Mouse (Mus musculus) liver, embryonic 14.5 days (tissue): ENCODE data around the gene Hexim2. TPM values are rescaled to one million over a fixed set of nuclear protein-coding genes. Genes with fewer than 3 reads are reported as not detected.

Experiments
- ATAC-seq: fragments of 200-750 bp; cut with Nextera tagmentation; 2 replicates; pipeline ENCODE4 v1.8.0; 2017; ENCODE audit warnings: moderate number of reproducible peaks, mild to moderate bottlenecking, moderate library complexity; ENCODE audit not compliant: insufficient read depth
- DNase-seq, 3 experiments: peaks; one replicate each; pipeline ENCODE4 v3.0.0-alpha.2; 2012 to 2013; ENCODE audit warnings: low read depth in 3 of 3, low spot score in 3 of 3
- H3K27ac ChIP-seq: fragments of 300-500 bp; sonication (generic); 2 replicates; pipeline ENCODE4 v1.5.1; 2014; ENCODE audit warnings: moderate library complexity, mild to moderate bottlenecking, control low read depth, inconsistent platforms
- H3K27me3 ChIP-seq: fragments of 300-500 bp; sonication (generic); 2 replicates; pipeline ENCODE4 v1.6.1; 2014; ENCODE audit warnings: mild to moderate bottlenecking, low read length, moderate library complexity; ENCODE audit not compliant: control insufficient read depth, insufficient read depth
- H3K36me3 ChIP-seq: fragments of 300-500 bp; sonication (generic); replicated peaks from 2 replicates; pipeline ENCODE4 v1.6.1; 2014; ENCODE audit warnings: low read depth; ENCODE audit not compliant: control insufficient read depth, insufficient read depth
- H3K4me1 ChIP-seq, 2 experiments: fragments of 200-500 bp in 1 of 2; fragments of 300-500 bp in 1 of 2; sonication (generic) in 1 of 2; replicated peaks; 2 replicates each; pipeline ENCODE4 v1.6.1; 2012 to 2014; ENCODE audit warnings: antibody characterized with exemption in 1 of 2, inconsistent platforms in 1 of 2, low read length in 1 of 2; ENCODE audit not compliant: control insufficient read depth in 2 of 2, insufficient read depth in 2 of 2
- H3K4me2 ChIP-seq: fragments of 300-500 bp; sonication (generic); 2 replicates; pipeline ENCODE4 v1.6.1; 2014; ENCODE audit warnings: low read depth, mild to moderate bottlenecking, control low read depth, moderate library complexity
- H3K4me3 ChIP-seq, 2 experiments: fragments of 200-500 bp in 1 of 2; fragments of 300-500 bp in 1 of 2; sonication (generic) in 1 of 2; 2 replicates each; pipeline ENCODE4 v1.5.1; 2012 to 2014; ENCODE audit warnings: low read depth in 2 of 2, low read length in 2 of 2, mild to moderate bottlenecking in 2 of 2, control low read depth in 1 of 2, inconsistent platforms in 1 of 2, moderate library complexity in 1 of 2; ENCODE audit not compliant: insufficient read depth in 1 of 2
- H3K9ac ChIP-seq: fragments of 300-500 bp; sonication (generic); replicated peaks from 2 replicates; pipeline ENCODE4 v1.6.1; 2014; ENCODE audit warnings: mild to moderate bottlenecking, control low read depth, moderate library complexity
- H3K9me3 ChIP-seq: fragments of 300-500 bp; sonication (generic); 2 replicates; pipeline ENCODE4 v1.6.1; 2016; ENCODE audit warnings: low read length, mixed read lengths; ENCODE audit not compliant: control insufficient read depth
- CTCF ChIP-seq: IDR thresholded peaks from 2 replicates; pipeline ENCODE4 v1.5.1; 2016; ENCODE audit warnings: antibody characterized with exemption, low read depth, control low read depth
- EP300 ChIP-seq: IDR thresholded peaks from 2 replicates; pipeline ENCODE4 v1.6.1; 2016; ENCODE audit warnings: antibody characterized with exemption, low read depth
- WGBS: fragments of 180-500 bp; shearing (Covaris S2); extraction: QIAGEN DNeasy Blood & Tissue Kit; methylation state at CpG from one replicate; pipeline ENCODE4 v1.1.7; 2014; ENCODE audit not compliant: insufficient replicate concordance; 5-methylcytosine and 5-hydroxymethylcytosine counted together
- polyA plus RNA-seq, 2 experiments: library from polyadenylated mRNA; depleted of rRNA in 1 of 2; stranded (reverse) in 1 of 2; unstranded in 1 of 2; fragments of >200 nt; fragmentation: Nextera tagmentation in 1 of 2; extraction: Ambion mirVana in 1 of 2; gene quantifications; 2 replicates each; pipeline versions ENCODE4 v1.2.1 to v1.2.3; 2012 to 2014

The Hexim2 gene
- polyA plus RNA-seq, 2 experiments = 3.4 to 3.5 TPM

- 78% methylated on average over 5 of the region's 5 CpGs for WGBS
- H3K4me3 ChIP-seq = no peak overlapping the region
- TF ChIP-seq EP300 = no peak
- no peak for TF ChIP-seq CTCF
- H3K27me3 ChIP-seq = no peaks in the 10 kb centered on the region
- peaks cover 3 to 8% of the 10 kb centered on the region in 2 experiments; a peak in 3 of 4 replicates for H3K4me1 ChIP-seq
- DNase-seq (no peak), ATAC-seq (no peak)
- no peaks in the 10 kb centered on the region for H3K9me3 ChIP-seq
- H3K27ac ChIP-seq = no peak overlapping the region
- H3K9ac ChIP-seq = no peak overlapping the region
- no peaks in the 10 kb centered on the region for H3K36me3 ChIP-seq
- H3K4me2 ChIP-seq = no peak overlapping the region
Measured at GRCm38 (mm10) chr11:103120315-103120714, 11.9 kb upstream of the Hexim2 start.

GRCm38 (mm10) chr11:103132576-103133455 is 587 bp downstream of the Hexim2 start:
- H3K4me3 ChIP-seq = peak overlapping the region; percentile 96 to 97
- peak; percentile 32 for TF ChIP-seq EP300
- no peak for TF ChIP-seq CTCF
- peak overlapping the region; percentile 99 for H3K9ac ChIP-seq
- H3K27ac ChIP-seq = peak overlapping the region; percentile 94
- H3K36me3 ChIP-seq = no peaks in the 10 kb centered on the region
- peak; percentile 99 to 100 (median 99) for DNase-seq
- H3K4me2 ChIP-seq = peak overlapping the region; percentile 96
- no peaks in the 10 kb centered on the region for H3K27me3 ChIP-seq
- ATAC-seq = peak; percentile 86
- H3K9me3 ChIP-seq = no peaks in the 10 kb centered on the region
- under 1% methylated on average over 58 of the region's 58 CpGs for WGBS
- peaks cover 35 to 43% of the 10 kb centered on the region in 2 experiments for H3K4me1 ChIP-seq

GRCm38 (mm10) chr11:103133456-103134185 is 1.4 kb downstream of the Hexim2 start:
- DNase-seq = peak in 1 of 3 experiments; percentile 41
- WGBS = 44% methylated on average over 6 of the region's 6 CpGs
- Histone ChIP-seq H3K9me3 (no peaks in the 10 kb centered on the region), H3K36me3 (no peaks in the 10 kb centered on the region), H3K27me3 (no peaks in the 10 kb centered on the region), H3K27ac (peak overlapping the region; percentile 94), H3K4me2 (peak overlapping the region; percentile 96), H3K9ac (peak overlapping the region; percentile 95), H3K4me3 (peak overlapping the region; percentile 67 to 97), H3K4me1 (peaks cover 35 to 43% of the 10 kb centered on the region in 2 experiments)
- TF ChIP-seq CTCF (no peak), EP300 (no peak)
- ATAC-seq = no peak

GRCm38 (mm10) chr11:103134221-103134620 is 2.0 kb downstream of the Hexim2 start:
- peak overlapping the region; percentile 96 for H3K4me2 ChIP-seq
- H3K4me3 ChIP-seq = peak overlapping the region in 1 of 2 experiments; percentile 97; a peak in 3 of 4 replicates
- peak overlapping the region; percentile 94 for H3K27ac ChIP-seq
- H3K27me3 ChIP-seq = no peaks in the 10 kb centered on the region
- H3K36me3 ChIP-seq = peaks cover 1% of the 10 kb centered on the region
- H3K4me1 ChIP-seq = peaks cover 35 to 43% of the 10 kb centered on the region in 2 experiments
- no peak for TF ChIP-seq EP300
- TF ChIP-seq CTCF = no peak
- no peaks in the 10 kb centered on the region for H3K9me3 ChIP-seq
- ATAC-seq (no peak), DNase-seq (no peak)
- H3K9ac ChIP-seq = peak overlapping the region; percentile 95
- WGBS = 45% methylated on average over 3 of the region's 3 CpGs
